Mouse (Mus musculus): ENCODE measurements around the gene Scimp.
"Not testable (repeated sequence)": the region's sequence is repeated elsewhere in the genome, so short reads cannot be mapped to it uniquely, and the experiment has no call there.

Scimp gene

GRCm38 (mm10) chr11:70811471-70812240 lies 730 bp downstream of the Scimp start:
- DNase-seq (ENCODE audit: low spot score in 2 of 2), result no peak

DNA sequence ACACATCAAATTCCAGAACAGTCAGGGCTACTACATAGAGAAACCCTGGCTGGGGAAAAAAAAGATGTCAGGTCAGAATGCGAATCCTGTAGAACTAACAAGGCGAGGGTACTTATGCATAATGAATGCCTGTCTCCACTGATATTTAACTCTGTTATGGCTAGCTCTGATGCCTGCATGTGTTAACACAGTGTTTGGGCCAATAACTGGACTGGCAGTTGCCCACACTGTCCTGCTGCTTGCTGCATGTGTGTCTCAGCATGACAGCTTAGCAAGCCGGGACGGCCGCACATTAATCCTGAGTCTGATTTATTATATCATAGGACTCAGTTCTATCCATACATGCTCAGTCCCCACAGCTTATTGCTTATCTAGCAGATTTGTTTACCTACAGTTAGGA lies 1.3 kb downstream of the Scimp start:
- DNase-seq (ENCODE audit: low spot score in 2 of 2), result no peak

DNA sequence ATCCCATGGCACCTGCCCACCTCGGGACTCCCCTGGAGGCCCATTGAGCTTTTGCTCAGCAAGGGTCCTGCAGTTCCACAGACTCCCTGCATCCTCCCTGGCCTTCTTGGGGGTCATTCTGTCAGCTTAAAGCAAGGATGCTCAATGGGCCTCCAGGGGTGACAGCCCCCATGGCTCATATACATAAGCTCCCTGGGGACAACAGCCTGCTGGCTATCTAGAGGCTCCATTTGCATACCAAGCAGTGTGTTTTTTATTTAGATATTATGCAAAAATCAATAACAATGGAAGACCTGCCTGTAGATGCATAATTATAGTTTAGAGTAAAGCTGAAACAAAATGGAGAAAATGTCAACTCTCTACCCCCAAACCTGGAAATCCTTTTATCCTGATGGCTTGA lies 3.4 kb downstream of the Scimp start:
- DNase-seq (ENCODE audit: low spot score in 2 of 2), result no peak

- DNase-seq (ENCODE audit: low spot score in 2 of 2), result no peak
Measured at GRCm38 (mm10) chr11:70808101-70808500, 4.3 kb downstream of the Scimp start.

DNA sequence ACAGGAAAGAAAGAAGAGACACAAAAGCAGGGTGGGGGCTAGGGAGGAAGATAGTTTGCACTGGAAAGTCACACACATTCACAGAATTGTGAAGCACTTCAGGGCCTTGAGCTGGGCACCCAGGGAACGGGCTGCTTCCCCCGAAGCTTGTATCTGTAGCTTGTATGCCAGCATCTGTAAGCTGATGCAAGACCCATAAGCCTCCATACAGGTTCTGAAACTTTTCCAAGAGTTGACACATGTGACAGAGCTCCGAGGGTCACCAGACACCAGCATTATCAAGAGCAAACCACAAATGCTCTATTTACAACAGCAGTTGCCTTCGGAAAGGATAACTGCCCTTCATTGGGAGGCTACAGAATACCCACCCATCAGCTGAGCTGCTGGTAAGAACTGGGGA lies 4.8 kb downstream of the Scimp start:
- no peak for DNase-seq (ENCODE audit: low spot score in 2 of 2)

DNA sequence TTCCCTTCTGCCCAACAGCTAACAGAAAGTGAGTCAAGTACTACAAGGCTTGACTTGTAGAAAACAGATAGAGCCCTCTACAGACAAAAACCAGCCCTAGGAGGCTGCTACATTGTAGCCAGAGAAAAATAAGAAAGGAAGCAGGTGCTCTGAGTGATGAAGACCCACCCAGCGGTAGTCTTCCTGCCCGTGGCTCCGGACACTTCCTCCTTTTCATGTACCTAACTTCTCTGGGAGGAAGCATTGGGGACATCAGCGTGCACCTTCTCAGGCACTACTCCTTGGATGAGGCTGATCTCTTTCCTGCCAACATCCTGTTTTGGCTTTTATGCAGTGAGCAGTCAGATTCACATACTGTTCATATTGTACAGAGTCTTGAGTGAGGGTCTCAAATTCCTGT lies 5.7 kb downstream of the Scimp start:
- DNase-seq (ENCODE audit: low spot score in 2 of 2), result no peak

DNA sequence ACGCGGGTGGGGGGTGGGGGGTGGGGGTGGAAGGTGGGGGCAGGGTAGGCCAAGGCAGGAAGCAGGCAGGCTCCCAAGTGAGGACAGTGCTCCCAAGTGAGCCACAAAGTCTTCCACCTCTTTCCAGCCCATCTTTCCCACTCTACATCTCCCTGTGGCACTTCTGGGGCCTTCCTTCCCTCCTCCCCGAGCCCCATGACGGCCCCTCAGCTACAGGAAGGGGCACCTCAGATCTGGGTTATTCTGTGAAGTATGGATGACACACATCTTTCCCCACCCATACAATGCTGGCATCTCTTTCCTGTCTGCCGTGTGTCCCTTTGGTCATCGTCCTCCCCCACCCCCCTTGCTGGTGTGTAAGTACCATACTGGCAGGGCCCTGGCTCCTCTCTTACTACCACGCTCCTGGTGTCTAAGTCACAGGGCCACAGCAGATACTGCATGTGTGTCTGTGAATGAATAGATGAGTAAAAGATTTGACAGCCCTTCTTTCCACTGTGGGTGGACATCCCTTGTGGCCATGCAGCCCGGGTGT lies 6.7 kb downstream of the Scimp start:
- no peak for DNase-seq (ENCODE audit: low spot score in 2 of 2)

- DNase-seq (ENCODE audit: low spot score in 2 of 2), result no peak
Measured at GRCm38 (mm10) chr11:70804395-70804794, 8.0 kb downstream of the Scimp start.

DNA sequence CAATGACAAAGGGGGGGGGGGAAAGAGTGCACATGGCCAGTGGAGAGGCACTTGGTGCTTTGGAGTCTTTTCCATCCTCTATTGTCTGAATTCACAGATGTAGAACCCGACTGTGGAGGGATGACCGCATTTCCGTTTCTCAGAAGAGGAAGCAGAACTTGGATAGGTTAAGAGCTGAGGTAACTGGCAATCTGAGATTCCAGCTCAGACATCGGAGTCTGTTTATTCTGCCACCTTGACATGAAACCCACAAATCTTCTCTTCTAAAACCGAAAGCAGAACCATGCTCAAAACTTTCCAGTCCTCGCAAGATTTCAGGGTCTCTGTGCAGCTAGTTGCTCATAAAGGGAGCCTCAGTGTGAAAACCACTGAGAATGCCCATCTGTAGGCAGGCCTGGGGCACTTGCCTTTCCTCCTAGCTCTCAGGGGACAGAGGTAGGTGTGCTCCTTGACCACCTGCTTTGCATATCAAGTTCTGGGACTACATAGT lies 8.6 kb downstream of the Scimp start:
- no peak for DNase-seq (ENCODE audit: low spot score in 2 of 2)

GRCm38 (mm10) chr11:70802865-70803261 lies 9.5 kb downstream of the Scimp start:
- no peak for DNase-seq (ENCODE audit: low spot score in 2 of 2)

GRCm38 (mm10) chr11:70802208-70802864 lies 10.1 kb downstream of the Scimp start:
- no peak for DNase-seq (ENCODE audit: low spot score in 2 of 2)

GRCm38 (mm10) chr11:70792409-70792808 lies 20.0 kb downstream of the Scimp start:
- DNase-seq (ENCODE audit: low spot score in 2 of 2), result no peak

- DNase-seq (ENCODE audit: low spot score in 2 of 2), result no peak
Measured at GRCm38 (mm10) chr11:70791676-70792075, 20.7 kb downstream of the Scimp start.

- DNase-seq (ENCODE audit: low spot score in 2 of 2), result no peak
Measured at GRCm38 (mm10) chr11:70790874-70791551, 21.4 kb downstream of the Scimp start.

- no peak for DNase-seq (ENCODE audit: low spot score in 2 of 2)
Measured at GRCm38 (mm10) chr11:70790426-70790825, 22.0 kb downstream of the Scimp start.

GRCm38 (mm10) chr11:70788972-70789655 lies 23.3 kb downstream of the Scimp start:
- DNase-seq (ENCODE audit: low spot score in 2 of 2), result no peak

- DNase-seq (ENCODE audit: low spot score in 2 of 2), result no peak
Measured at GRCm38 (mm10) chr11:70787052-70787451, 25.3 kb downstream of the Scimp start.

- DNase-seq (ENCODE audit: low spot score in 2 of 2), result no peak
Measured at GRCm38 (mm10) chr11:70785908-70786307, 26.5 kb downstream of the Scimp start.

DNA sequence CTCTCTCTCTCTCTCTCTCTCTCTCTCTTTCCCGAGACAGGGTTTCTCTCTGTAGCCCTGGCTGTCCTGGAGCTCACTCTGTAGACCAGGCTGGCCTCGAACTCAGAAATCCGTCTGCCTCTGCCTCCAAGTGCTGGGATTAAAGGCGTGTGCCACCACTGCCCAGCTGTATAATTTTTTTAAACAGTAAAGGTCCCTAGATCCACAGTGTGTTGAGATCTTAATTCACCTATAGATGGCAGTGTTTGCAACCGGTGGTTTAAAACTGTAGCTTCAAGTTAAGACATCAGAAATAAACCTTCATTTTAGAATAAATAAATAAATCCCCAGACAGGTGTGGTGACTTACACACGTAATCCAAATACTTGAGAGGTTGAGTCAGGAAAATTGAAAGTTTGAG lies 34.3 kb downstream of the Scimp start:
- DNase-seq (ENCODE audit: low spot score in 2 of 2), result not testable (repeated sequence)

DNA sequence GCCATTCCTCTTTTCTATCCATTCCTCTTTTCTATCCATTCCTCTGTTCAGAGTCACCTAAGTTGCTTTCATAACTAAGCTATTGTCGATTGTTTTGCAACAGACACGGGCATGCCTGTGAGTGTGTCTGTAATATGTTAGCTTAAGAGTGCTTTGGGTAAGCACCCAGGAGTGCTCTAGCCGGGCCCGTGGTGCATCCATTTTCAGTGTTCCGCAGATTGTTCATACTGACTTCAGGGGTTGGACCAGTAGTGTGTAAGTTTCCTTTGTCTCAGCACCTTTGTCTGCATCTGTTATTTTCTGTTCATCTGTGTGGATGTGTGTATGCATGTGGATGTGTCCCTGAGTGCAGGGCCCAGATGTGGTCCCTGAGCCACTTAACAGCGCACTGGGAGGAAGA lies 34.8 kb downstream of the Scimp start:
- DNase-seq (ENCODE audit: low spot score in 2 of 2), result no peak

- DNase-seq (ENCODE audit: low spot score in 2 of 2), result peak; percentile 40 to 48
Measured at GRCm38 (mm10) chr11:70776830-70777571, 35.4 kb downstream of the Scimp start.

All from frontal cortex, postnatal 25 days (tissue).